Mouse (Mus musculus) midbrain, embryonic 15.5 days (tissue): ENCODE measurements around the gene Yeats4. TPM values are rescaled to one million over a fixed set of nuclear protein-coding genes. Genes with fewer than 3 reads are reported as not detected.

ENCODE experiments used
- polyA plus RNA-seq: library from polyadenylated mRNA; unstranded; fragments of >200 nt; fragmentation: Nextera tagmentation; extraction: Ambion mirVana; gene quantifications from 2 replicates; pipeline ENCODE4 v1.2.1, GENCODE M21; 2015

Gene Yeats4
- polyA plus RNA-seq, 1 experiment from 2014 or later, result 116 TPM

Other genes starting within 250 kb of the Yeats4 start
- 0.10 TPM in 1 of 2 replicates, not detected in the other for gene Best3, start 238.2 kb downstream of the Yeats4 start, polyA plus RNA-seq
- gene Lrrc10, start 179.2 kb downstream of the Yeats4 start, polyA plus RNA-seq, result 0.19 TPM in 1 of 2 replicates, not detected in the other
- gene Cct2, start 160.7 kb downstream of the Yeats4 start, polyA plus RNA-seq, result 240 and 244 TPM in 2 replicates
- gene Frs2, start 76.0 kb downstream of the Yeats4 start, polyA plus RNA-seq, result 21.0 and 22.0 TPM in 2 replicates
- gene 9530003J23Rik, start 14.2 kb upstream of the Yeats4 start, polyA plus RNA-seq, result not detected in 2 replicates
- gene Lyz2, start 57.8 kb upstream of the Yeats4 start, polyA plus RNA-seq, result 27.2 and 32.0 TPM in 2 replicates
- not detected in 2 replicates for gene Lyz1, start 68.4 kb upstream of the Yeats4 start, polyA plus RNA-seq
- 148 and 154 TPM in 2 replicates for gene Cpsf6, start 155.5 kb upstream of the Yeats4 start, polyA plus RNA-seq